Mouse (Mus musculus): ENCODE measurements around the gene Prss12.
"Not testable (repeated sequence)": the region's sequence is repeated elsewhere in the genome, so short reads cannot be mapped to it uniquely, and the experiment has no call there.

The Prss12 gene

DNA sequence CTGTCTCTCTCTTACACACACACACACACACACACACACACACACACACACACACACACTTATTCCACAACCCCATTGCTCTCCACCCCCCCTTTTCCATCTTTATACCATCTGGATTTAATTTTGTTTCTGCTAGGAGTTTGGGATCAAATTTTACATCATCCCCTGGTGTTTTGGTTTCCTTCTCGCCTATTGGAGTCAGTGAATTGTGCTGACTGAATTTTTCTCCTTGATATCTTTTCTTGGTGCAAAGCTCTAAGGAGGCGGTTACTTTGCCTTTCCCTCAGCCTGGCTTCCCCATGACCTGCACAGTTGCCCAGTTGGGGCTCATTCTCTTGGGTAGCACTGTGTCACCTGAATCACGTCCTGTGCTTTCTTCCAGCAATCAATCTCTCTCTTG is 30.1 kb downstream of the Prss12 start:
- DNase-seq (ENCODE audit: low read depth, low spot score) = peak; percentile 9

GRCm38 (mm10) chr3:123481266-123481665 is 34.6 kb downstream of the Prss12 start:
- no peak for DNase-seq (ENCODE audit: low read depth, low spot score)

DNA sequence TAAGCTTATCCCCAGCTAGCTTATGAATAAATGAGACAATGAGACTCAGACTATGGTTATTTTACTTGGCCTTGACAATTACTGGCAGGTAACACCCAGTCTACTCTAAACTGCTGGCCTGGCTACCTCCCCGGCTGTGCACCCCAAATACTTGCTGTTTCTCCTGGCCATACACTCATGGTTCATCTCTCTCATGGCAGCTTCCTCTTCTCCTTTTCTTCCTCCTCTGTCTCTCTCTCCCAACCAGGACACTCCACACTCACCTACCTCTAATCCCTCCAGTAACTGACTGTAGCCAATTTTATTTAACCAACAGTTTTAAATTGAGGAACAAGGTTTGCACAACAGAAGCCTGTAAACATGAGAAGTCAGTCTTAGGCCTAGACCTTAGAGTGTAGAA is 45.1 kb downstream of the Prss12 start:
- DNase-seq (ENCODE audit: low read depth, low spot score) = no peak

DNA sequence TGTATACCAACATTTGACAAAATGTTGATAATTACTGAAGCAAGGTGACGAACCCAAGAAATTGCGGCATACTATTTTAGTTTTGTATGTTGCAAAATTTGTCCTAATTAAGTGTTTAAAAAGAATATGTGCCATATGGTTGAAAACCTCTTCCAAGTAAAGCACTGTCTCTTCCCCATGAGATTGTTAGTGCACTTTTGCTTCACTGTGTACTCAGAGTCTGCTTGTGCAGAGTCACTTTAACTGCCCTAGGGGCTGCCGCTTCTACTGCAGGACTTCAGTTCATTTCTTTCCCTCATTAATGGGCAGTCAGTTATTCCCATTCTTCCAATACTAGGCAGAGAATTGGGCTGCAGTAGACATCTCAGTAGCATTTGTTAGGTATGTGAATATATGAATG is 46.5 kb downstream of the Prss12 start:
- no peak for DNase-seq (ENCODE audit: low read depth, low spot score)

DNA sequence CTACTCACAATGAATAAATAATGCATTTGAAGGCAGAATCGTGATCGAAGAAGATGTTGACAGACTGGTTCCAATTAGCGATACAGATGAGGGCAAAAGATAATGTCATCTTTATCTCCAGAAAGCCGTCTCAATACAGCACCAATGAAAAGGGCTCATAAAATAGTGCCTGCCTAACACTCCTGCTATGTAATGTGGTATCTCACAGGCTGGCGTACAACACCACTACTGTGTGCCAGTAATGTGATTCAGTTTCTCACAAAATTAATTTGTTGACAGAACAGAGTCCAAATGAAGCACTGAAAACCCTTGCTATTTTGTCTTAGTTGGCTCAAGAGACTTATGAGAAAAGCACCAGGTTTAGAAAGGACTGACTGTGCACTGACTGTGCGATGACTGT is 48.4 kb downstream of the Prss12 start:
- no peak for DNase-seq (ENCODE audit: low read depth, low spot score)

GRCm38 (mm10) chr3:123498787-123499186 is 52.1 kb downstream of the Prss12 start:
- DNase-seq (ENCODE audit: low read depth, low spot score) = no peak

GRCm38 (mm10) chr3:123501798-123502197 is 55.1 kb downstream of the Prss12 start:
- DNase-seq (ENCODE audit: low read depth, low spot score) = not testable (repeated sequence)

DNA sequence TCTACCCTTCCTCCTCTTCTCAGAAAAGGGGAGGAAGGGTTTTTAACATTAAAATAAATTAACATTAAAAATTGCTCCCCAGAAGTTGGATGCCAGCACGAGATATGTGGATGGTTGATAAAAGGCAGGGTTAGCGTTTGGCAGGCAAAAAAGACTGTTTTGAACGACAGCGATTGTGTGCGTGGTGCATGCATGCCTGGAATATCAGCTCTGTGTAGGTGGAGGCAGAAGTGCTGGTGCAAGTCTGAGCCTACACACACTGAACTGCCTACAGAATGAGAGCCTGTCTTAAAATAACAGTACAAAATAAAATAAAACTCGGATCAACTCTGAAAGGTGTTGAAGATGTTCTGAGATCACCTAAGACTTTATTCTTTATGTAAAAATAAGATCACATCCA is 57.2 kb downstream of the Prss12 start:
- no peak for DNase-seq (ENCODE audit: low read depth, low spot score)

GRCm38 (mm10) chr3:123504783-123505182 is 58.1 kb downstream of the Prss12 start:
- DNase-seq (ENCODE audit: low read depth, low spot score) = no peak

DNA sequence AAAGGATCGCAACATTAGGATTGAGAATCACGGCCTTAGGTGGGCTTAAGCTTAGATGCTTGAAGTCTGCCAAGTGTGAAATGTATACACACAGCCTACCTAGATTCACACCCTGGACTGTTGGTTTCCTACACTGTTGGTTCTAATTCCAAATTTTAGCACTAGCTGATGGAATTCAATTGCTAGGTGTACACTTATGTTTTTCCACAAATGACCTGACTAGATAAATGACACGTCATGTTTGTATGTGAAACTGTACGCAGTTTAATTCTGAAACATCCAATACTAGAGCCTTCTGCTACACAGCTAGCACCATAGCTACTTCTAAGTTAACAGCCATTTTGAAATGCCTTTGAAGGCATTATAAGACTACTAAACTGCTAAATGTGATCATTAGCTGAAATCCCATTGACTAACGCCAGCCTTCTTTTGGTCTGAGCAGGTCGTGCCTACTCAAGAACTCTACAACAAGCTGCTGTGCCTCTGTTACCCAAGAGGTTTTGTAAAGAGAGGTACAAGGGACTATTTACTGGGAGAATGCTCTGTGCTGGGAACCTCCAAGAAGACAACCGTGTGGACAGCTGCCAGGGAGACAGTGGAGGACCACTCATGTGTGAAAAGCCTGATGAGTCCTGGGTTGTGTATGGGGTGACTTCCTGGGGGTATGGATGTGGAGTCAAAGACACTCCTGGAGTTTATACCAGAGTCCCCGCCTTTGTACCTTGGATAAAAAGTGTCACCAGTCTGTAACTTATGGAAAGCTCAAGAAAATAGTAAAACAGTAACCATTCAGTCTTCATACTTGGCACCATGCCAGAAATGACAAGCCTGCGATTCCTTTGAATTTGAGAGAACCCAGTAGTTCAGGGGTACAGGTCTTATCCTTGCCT is 59.3 kb downstream of the Prss12 start:
- peak; percentile 18 for DNase-seq (ENCODE audit: low read depth, low spot score)

DNA sequence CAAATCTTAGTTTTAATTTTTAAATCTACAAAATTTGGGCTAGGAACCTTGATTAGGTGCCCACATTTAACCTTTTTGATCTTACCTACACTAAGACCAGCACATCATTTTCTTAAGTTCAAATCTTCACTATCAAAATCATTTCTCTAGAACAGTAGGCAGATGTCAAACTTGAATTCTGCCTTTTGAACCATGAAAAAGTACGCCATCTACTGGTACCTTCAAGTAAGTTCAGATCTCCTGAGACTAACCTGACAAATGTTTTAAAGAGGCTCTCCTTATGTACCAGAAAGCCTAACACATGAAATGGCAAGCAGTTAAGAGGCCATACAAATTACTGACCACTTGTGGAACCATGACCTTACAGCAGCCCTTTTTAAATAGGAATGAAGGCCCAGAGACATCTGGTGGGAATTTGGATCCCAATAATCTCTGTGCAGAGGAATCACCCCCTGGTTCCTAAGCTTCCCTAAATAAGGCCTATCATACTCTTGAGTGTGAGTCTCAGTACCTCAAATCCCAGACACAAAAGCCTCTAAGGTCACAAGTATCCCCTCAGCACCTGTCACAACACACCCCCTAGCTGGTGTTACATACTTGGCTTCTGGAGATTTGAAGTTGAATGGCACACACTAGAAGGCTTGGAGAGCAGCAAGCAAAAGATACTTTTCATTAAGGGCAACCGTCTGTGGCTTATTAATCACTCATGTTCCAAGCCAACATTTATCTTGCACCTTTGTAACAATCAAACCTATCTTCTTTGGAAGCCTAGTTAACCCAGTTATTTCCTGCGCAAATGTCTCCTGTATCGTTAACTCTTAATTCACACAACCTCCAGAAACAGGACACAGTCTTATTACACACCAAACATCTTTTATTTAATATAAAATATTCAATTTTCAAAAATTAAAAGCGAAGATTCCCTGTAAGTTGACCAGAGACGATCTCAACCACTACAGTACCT is 60.3 kb downstream of the Prss12 start:
- peak; percentile 38 for DNase-seq (ENCODE audit: low read depth, low spot score)

- no peak for DNase-seq (ENCODE audit: low read depth, low spot score)
Observed at GRCm38 (mm10) chr3:123507663-123508055, 60.9 kb downstream of the Prss12 start.

DNA sequence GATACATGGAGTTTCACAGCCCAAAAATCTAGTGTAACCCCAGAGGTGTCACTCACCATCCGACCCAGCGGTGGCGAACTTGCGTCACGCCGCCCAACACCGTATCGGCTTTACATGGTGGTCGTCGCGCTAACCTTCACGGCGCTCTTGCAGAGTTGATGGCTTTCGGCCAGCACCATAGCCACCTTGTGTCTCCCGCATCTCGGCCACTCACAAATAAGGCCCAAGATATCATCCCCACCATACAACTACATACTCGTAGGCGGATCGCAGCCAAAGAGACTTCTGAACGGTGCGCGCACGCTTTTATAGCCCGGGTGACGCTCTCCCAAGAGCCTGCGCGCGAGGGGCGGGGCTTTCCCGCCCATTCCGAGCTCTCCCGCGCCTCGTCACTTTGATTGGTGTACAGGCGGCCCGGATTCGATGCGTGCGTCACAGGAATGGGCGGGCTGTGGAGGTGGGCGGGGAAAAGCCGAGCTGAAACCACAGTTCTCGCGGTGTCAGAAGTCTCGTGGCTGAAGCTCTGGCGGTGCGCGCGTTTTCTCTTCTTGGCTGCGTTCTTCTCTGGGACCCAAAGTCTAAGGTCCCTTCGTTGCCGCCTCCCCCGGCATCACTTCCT is 61.5 kb downstream of the Prss12 start:
- DNase-seq (ENCODE audit: low read depth, low spot score) = peak; percentile 100

DNA sequence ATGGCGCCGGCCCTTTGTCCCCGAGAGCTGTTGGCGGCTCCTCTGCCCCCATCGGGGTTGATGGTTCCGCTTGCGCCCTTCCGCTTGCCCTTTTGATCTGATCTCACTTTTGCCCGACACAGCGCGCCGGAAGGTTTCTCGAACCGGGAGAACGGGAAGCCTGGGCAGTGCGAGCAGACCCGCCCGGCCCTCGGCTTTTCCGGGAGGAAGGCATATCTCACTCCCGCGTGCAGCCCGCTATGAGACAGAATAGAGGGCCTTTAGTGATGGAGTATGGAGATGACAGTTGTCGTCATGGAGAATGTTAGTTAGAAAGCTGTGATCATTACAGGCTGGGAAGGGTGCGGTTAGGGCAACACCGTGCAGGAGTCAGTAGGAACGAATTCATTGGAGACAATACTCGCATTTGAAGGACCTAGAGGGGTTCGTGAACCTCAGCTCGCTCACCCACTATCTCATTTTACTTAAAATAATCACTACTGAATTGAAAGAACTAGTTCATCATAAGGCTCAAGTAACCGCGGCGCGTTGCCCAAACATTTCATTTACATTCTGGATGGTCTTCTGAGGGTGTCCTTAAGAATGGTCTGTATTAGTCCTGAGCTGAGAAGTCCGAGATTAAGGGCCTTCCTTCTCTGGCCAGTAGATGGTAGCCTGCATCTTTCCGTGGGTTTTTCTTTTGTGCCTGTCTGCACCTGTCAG is 62.1 kb downstream of the Prss12 start:
- peak; percentile 5 for DNase-seq (ENCODE audit: low read depth, low spot score)

DNA sequence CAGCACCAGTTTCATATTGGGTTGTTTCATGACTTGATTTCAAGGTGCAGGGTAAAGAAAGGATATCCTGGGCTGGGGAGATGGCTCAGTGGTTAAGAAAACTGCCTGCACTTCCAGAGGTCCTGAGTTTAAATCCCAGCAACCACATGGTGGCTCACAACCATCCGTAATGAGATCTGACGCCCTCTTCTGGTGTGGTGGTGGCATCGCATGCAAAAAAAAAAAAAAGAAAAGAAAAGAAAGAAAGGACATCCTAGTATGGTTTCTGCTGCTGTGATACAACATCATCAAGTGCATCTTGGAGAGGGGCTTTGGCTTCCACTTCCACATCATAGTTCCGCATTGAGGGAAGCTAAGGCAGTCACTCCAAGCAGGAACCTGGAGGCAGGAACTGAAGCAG is 65.1 kb downstream of the Prss12 start:
- no peak for DNase-seq (ENCODE audit: low read depth, low spot score)

GRCm38 (mm10) chr3:123514886-123515285 is 68.2 kb downstream of the Prss12 start:
- no peak for DNase-seq (ENCODE audit: low read depth, low spot score)

DNA sequence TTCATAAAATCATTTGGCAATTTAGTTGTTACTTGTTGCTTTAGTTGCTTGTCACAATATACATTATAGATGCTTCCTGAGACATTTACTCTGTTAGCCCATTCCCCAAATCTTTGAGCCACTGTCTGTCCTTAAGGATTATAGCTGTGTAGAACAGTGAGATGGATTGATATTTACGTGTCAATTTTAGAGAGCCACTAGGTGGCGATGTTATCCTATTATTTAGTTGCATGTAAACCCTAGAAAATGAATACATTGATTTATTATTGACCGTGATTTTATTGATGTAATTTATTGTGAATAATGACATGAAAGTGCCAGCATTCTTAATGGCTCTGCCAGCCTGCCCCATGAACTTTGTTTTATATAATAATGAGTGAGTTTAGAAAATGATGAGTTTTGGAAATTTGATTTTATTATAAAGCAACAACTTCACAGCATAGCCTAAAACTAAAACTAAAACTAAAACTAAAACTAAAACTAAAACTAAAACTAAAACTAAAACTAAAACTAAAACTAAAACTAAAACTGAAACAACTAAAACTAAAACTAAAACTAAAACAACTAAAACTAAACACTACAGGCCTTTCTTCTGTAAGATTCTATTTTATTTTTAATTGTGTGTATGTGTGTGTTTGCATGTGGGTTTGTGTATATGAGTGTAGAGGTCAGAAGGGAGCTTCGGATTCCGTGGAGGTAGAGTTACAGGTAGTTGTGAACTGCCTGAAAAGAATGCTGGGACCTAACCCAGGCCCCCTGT is 69.1 kb downstream of the Prss12 start:
- DNase-seq (ENCODE audit: low read depth, low spot score) = peak; percentile 11

GRCm38 (mm10) chr3:123516784-123517183 is 70.1 kb downstream of the Prss12 start:
- DNase-seq (ENCODE audit: low read depth, low spot score) = no peak

DNA sequence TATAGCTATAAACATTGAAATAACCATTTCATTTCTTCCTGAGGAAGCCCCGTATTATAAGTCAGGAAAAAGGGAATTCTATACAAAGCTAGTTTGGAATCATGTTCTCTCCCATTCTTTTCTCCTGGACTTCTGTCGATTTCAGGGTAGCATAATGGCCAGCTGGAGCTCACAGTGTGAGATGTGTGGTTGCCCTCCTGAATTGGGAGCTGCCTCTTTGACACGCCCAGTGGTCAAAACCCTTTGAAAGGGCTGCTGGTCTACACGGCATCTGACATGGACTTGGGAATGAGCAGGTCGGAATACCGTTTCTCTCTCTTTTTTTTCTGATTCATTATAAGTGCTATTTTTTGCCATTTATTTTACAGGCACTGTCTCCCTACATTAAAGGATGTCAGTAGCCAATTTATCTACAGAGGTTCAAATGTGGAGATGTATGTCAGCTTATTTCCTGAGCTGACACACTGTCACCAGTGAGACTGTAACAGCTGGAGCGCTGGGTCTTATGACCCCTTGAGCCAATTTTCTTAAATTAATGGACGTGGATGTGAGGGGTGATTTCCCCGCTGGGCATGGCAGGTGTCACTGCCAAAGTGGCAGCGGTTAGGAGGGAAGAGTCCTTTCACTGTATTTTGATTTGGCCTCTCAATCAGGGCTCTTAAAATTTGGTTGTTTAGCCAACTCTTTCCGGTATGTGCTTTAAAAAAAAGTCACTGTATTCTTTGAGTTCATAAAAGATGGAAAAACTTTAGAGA is 79.8 kb downstream of the Prss12 start:
- DNase-seq (ENCODE audit: low read depth, low spot score) = no peak

All from skeletal muscle tissue, adult 2 months (tissue).